Mouse (Mus musculus) intestine, postnatal 0 days (tissue): ENCODE results near the gene Agbl4. TPM values are rescaled to one million over a fixed set of nuclear protein-coding genes. Genes with fewer than 3 reads are reported as not detected.

Source experiments
- ATAC-seq: fragments of 200-750 bp; cut with Nextera tagmentation; 2 replicates; pipeline ENCODE4 v1.8.0; 2017; ENCODE audit warnings: mild to moderate bottlenecking, moderate TSS enrichment, moderate library complexity
- H3K27ac ChIP-seq: fragments of 300-500 bp; sonication (generic); 2 replicates; pipeline ENCODE4 v1.5.1; 2014; ENCODE audit warnings: mild to moderate bottlenecking, low read depth, low read length, moderate library complexity
- H3K27me3 ChIP-seq: fragments of 300-500 bp; sonication (generic); replicated peaks from 2 replicates; pipeline ENCODE4 v1.6.1; 2014; ENCODE audit warnings: low read length, mixed read lengths; ENCODE audit not compliant: control insufficient read depth, insufficient read depth
- H3K36me3 ChIP-seq: fragments of 300-500 bp; sonication (generic); 2 replicates; pipeline ENCODE4 v1.6.1; 2014; ENCODE audit warnings: mild to moderate bottlenecking, moderate library complexity; ENCODE audit not compliant: control insufficient read depth, insufficient read depth
- H3K4me1 ChIP-seq: fragments of 300-500 bp; sonication (generic); replicated peaks from 2 replicates; pipeline ENCODE4 v1.6.1; 2014; ENCODE audit warnings: antibody characterized with exemption, low read length, mixed read lengths; ENCODE audit not compliant: control insufficient read depth, insufficient read depth
- H3K4me2 ChIP-seq: fragments of 300-500 bp; sonication (generic); replicated peaks from 2 replicates; pipeline ENCODE4 v1.6.1; 2014; ENCODE audit warnings: low read depth, mild to moderate bottlenecking, moderate library complexity
- H3K4me3 ChIP-seq: fragments of 300-500 bp; sonication (generic); 2 replicates; pipeline ENCODE4 v1.5.1; 2014; ENCODE audit warnings: low read depth, low read length
- H3K9ac ChIP-seq: fragments of 300-500 bp; sonication (generic); 2 replicates; pipeline ENCODE4 v1.6.1; 2014; ENCODE audit warnings: mild to moderate bottlenecking, low read depth, low read length
- H3K9me3 ChIP-seq: fragments of 300-500 bp; sonication (generic); 2 replicates; pipeline ENCODE4 v1.6.1; 2016; ENCODE audit warnings: mixed run types; ENCODE audit not compliant: control insufficient read depth
- CTCF ChIP-seq: sonication (generic); IDR thresholded peaks from 2 replicates; pipeline ENCODE4 v1.5.1; 2016; ENCODE audit warnings: low read depth, mild to moderate bottlenecking, control low read depth, antibody characterized with exemption, moderate library complexity
- WGBS: fragments of 180-500 bp; shearing (Covaris S2); extraction: QIAGEN DNeasy Blood & Tissue Kit; methylation state at CpG from one replicate; pipeline ENCODE4 v1.1.7; 2014; 5-methylcytosine and 5-hydroxymethylcytosine counted together
- polyA plus RNA-seq: library from polyadenylated mRNA; unstranded; fragments of >200 nt; fragmentation: Nextera tagmentation; extraction: Ambion mirVana; gene quantifications from 2 replicates; pipeline ENCODE4 v1.2.1, GENCODE M21; 2015

Agbl4 gene
- polyA plus RNA-seq, 1 experiment from 2014 or later: 0.18 TPM

DNA sequence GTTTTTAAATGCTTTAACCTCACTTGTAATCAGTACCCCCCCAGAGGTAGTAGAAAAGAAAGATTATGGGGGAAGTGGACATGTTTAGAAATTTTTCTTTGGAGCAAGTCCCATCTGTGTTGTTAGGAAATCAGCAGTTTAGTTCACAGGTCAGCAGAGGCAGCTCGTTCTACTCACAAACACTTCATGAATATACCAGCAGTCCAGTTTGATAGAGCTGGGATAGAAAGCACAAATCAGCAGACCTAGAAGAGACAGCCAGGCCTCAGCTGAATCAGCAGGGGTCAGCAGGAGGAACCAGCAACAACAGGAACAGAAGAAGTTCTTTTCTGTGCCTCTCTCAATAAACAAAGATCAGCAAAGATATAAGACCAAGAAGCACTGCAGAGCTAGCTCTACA, 435.3 kb downstream of the Agbl4 start:
- Histone ChIP-seq H3K27me3 (no peaks in the 10 kb centered on the region), H3K4me2 (no peak overlapping the region), H3K9ac (no peak overlapping the region), H3K4me3 (no peak overlapping the region), H3K27ac (no peak overlapping the region), H3K36me3 (no peaks in the 10 kb centered on the region), H3K9me3 (no peaks in the 10 kb centered on the region), H3K4me1 (no peaks in the 10 kb centered on the region)
- no peak for TF ChIP-seq CTCF
- no peak for ATAC-seq
- 68% methylated on average over 1 of the region's 1 CpGs for WGBS

DNA sequence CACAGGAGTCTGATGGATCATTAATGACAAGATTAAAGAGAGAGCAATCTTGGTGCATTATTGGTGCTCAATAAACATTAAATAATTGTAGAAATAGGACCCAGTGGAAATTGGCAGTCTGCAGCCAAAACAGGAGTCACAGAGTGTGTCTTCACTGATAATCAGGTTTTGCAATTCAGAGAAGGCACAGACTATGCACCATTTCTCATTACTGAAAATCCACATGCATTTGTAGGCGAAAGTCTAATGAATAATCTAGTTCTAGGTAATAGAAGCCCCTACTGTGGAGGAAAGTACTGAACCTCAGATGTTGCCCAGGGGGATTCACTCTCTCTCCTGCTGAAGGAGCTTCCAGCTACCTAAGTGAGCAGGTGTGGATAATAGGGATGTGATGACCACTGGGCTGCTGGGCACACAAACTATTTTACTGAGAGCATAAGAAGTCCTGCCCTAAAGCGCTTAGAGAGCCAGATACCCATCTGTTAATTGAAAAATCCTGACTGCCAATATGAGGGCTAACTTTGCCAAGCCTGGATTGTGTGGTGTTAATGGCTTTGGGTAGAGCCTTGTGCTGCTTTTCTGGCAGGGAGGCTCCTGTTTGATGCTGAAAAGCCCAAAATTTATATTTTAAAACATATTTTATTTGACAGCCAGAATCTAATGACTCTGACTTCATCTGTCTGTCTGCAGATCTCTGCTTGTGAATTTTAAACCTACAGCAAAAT, 482.4 kb downstream of the Agbl4 start:
- 82% methylated on average over 2 of the region's 2 CpGs for WGBS
- TF ChIP-seq CTCF: no peak
- no peak for ATAC-seq

DNA sequence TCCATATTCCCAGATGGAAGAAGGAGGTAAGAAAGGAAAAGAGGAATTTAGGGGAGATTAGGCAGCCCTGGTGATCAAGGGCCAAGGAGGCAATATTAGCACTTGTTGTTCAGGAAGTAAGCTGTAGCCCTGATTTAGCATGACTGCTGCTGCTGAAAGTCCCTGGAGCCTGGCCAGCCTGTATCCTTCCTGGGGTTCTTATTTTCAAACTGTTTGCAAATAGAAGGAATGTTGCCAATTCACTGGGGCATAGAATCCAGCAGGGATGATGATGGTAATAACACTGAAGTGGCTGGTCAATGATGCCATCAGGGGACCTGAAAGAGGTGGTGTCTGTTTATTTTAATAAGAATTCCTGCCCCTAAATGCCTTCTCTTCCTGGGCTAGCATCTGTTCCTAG, 518.6 kb downstream of the Agbl4 start:
- no peak overlapping the region for H3K4me3 ChIP-seq
- no peaks in the 10 kb centered on the region for H3K9me3 ChIP-seq
- no peaks in the 10 kb centered on the region for H3K27me3 ChIP-seq
- H3K4me1 ChIP-seq: no peaks in the 10 kb centered on the region
- no peak overlapping the region for H3K9ac ChIP-seq
- no peaks in the 10 kb centered on the region for H3K36me3 ChIP-seq
- no peak overlapping the region for H3K27ac ChIP-seq
- no peak for TF ChIP-seq CTCF
- no peak overlapping the region for H3K4me2 ChIP-seq
- ATAC-seq: no peak

More for the DNA sequence above, 482.4 kb downstream of the Agbl4 start:
- no peak overlapping the region for H3K9ac ChIP-seq
- no peak overlapping the region for H3K27ac ChIP-seq
- H3K36me3 ChIP-seq: no peaks in the 10 kb centered on the region
- H3K4me1 ChIP-seq: no peaks in the 10 kb centered on the region
- H3K4me2 ChIP-seq: no peak overlapping the region
- H3K4me3 ChIP-seq: no peak overlapping the region
- H3K27me3 ChIP-seq: no peaks in the 10 kb centered on the region
- H3K9me3 ChIP-seq: no peaks in the 10 kb centered on the region

DNA sequence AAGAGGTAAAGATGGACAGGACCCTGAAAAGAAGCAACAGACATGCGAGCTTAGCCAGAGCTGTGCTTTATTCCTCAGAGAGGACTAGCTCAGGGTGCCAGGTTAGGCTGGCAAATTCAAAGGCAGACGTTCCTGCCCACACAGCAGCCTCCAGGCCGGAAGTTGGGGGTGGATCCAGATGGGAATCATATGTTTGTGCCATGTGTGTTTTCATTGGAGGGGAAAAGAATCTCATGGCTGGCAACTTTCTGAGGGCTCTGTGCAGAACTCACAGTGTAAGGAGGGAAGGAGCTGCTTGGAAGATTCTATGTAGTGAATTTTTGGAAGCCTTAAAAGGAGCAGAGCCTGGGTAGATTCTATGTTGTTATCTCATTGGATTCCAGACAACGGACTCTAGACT, 519.1 kb downstream of the Agbl4 start:
- H3K9me3 ChIP-seq: no peaks in the 10 kb centered on the region
- H3K36me3 ChIP-seq: no peaks in the 10 kb centered on the region
- TF ChIP-seq CTCF: no peak
- no peaks in the 10 kb centered on the region for H3K4me1 ChIP-seq
- H3K27ac ChIP-seq: no peak overlapping the region
- H3K4me2 ChIP-seq: no peak overlapping the region
- WGBS: 53% methylated on average over 4 of the region's 4 CpGs
- no peak overlapping the region for H3K4me3 ChIP-seq
- H3K27me3 ChIP-seq: no peaks in the 10 kb centered on the region
- H3K9ac ChIP-seq: no peak overlapping the region
- no peak for ATAC-seq

DNA sequence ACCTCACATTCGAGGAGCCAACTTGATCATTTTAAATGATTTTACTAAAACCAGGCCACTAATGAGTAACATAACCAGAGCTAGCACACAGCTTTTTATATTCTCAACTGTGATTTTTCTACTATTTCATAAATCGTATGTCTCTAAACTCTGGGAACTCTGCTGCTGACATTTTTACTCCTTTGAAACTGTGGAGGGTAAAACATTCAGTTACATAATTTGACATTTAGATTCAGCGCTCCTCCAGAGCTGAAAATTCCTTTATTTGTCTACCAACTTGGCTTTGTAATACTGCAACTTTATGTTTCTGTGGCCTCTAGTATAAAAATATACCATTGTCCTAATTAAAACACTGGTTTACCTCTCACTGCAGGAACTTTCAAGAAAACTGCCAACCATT, 523.6 kb downstream of the Agbl4 start:
- Histone ChIP-seq H3K27me3 (no peaks in the 10 kb centered on the region), H3K36me3 (no peaks in the 10 kb centered on the region), H3K9ac (no peak overlapping the region), H3K4me1 (no peaks in the 10 kb centered on the region), H3K4me2 (no peak overlapping the region), H3K9me3 (no peaks in the 10 kb centered on the region), H3K27ac (no peak overlapping the region), H3K4me3 (no peak overlapping the region)
- no peak for ATAC-seq
- WGBS: 84% methylated on average over 3 of the region's 3 CpGs
- no peak for TF ChIP-seq CTCF

DNA sequence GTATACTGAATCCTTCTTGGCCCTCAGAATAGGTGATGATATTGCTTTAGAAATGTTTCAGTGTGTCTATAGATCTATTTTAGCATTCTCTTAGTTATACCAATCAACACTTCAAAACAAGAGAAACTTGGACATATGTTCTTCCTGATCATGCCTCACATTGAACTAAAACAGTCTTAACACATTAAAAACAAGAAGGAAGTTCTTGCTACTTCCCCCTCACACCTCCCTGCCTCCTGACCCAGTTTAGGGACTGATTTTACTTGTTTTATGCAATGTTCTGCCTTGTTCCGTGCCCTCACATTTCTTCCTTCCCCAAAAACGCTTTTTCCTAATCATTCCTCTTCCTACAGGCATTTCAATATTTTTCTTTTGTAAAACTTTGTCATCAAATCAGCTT, 604.2 kb downstream of the Agbl4 start:
- Histone ChIP-seq H3K4me3 (no peak overlapping the region), H3K9me3 (no peaks in the 10 kb centered on the region), H3K27ac (no peak overlapping the region), H3K36me3 (no peaks in the 10 kb centered on the region), H3K9ac (no peak overlapping the region), H3K4me1 (no peaks in the 10 kb centered on the region), H3K27me3 (no peaks in the 10 kb centered on the region), H3K4me2 (no peak overlapping the region)
- WGBS: 90% methylated on average over 2 of the region's 2 CpGs
- no peak for TF ChIP-seq CTCF
- no peak for ATAC-seq
